Mouse (Mus musculus) olfactory bulb, adult 2 months (tissue): ENCODE results near the gene Actb. TPM values are rescaled to one million over a fixed set of nuclear protein-coding genes. Genes with fewer than 3 reads are reported as not detected.

ENCODE experiments used
- H3K27ac ChIP-seq: fragments of 200-500 bp; 2 replicates; pipeline ENCODE4 v1.5.1; 2012; ENCODE audit warnings: low read depth, low read length; ENCODE audit not compliant: insufficient read depth
- H3K4me1 ChIP-seq: fragments of 200-500 bp; 2 replicates; pipeline ENCODE4 v1.6.1; 2012; ENCODE audit warnings: low read length; ENCODE audit not compliant: control insufficient read depth, insufficient read depth
- H3K4me3 ChIP-seq: fragments of 200-500 bp; 2 replicates; pipeline ENCODE4 v1.5.1; 2012; ENCODE audit warnings: mild to moderate bottlenecking, low read depth, low read length, moderate library complexity; ENCODE audit not compliant: insufficient read depth
- CTCF ChIP-seq: fragments of 200-500 bp; IDR thresholded peaks from 2 replicates; pipeline ENCODE4 v1.5.1; 2012; ENCODE audit warnings: low read depth, mild to moderate bottlenecking, low read length, moderate library complexity; ENCODE audit not compliant: insufficient read depth
- POLR2A ChIP-seq: fragments of 200-500 bp; IDR thresholded peaks from 2 replicates; pipeline ENCODE4 v1.6.1; 2012; ENCODE audit warnings: mild to moderate bottlenecking, low read depth, low read length, moderate library complexity; ENCODE audit not compliant: insufficient read depth
- WGBS: fragments of 180-500 bp; shearing (Covaris S2); methylation state at CpG from one replicate; pipeline ENCODE4 v1.1.7; 2018; 5-methylcytosine and 5-hydroxymethylcytosine counted together
- polyA plus RNA-seq: library from polyadenylated mRNA; stranded (reverse); fragments of >200 nt; gene quantifications from 2 replicates; pipeline ENCODE4 v1.2.4, GENCODE M21; 2012; ENCODE audit warnings: low replicate concordance; ENCODE audit not compliant: missing spikeins, insufficient read depth, insufficient read length

Actb gene
- 1,129 and 2,319 TPM in 2 replicates for polyA plus RNA-seq

GRCm38 (mm10) chr5:142906532-142907047 lies at the start of gene Actb:
Gene Actb, minus strand, starts transcription at chr5:142906754.
- WGBS = under 1% methylated on average over 41 of the region's 41 CpGs
- peaks cover 25% of the 10 kb centered on the region for H3K4me1 ChIP-seq
- TF ChIP-seq CTCF (no peak), POLR2A (peak; percentile 100)
- peak within 1 kb of the TSS; percentile 75 for H3K4me3 ChIP-seq
- H3K27ac ChIP-seq = peak within 1 kb of the TSS; percentile 100

DNA sequence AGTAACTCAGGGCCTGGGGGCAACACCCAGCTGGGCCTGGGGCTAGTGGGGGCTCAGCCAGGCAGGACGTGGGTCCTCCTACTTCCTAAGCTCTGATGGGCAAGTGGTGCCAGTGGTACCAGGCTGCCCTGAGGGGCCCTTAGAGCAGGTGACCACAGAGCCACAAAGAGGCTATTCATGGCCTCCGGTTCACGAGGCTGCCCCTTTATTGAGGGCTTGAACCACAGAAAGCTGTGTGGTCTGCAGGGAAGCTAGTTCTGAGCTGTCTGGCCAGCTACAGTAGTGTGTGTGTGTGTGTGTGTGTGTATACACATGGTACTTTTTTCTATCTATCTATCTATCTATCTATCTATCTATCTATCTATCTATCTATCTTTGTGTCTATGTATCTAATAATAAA lies 47.1 kb upstream of the Actb start:
- H3K27ac ChIP-seq = no peak overlapping the region
- H3K4me1 ChIP-seq = peaks cover 2% of the 10 kb centered on the region; the same call in 1 of the 2 replicates
- no peak overlapping the region for H3K4me3 ChIP-seq
- WGBS = 56% methylated on average over 3 of the region's 3 CpGs
- TF ChIP-seq CTCF (no peak), POLR2A (no peak)

GRCm38 (mm10) chr5:142950405-142950804 lies 43.9 kb upstream of the Actb start:
- no peak overlapping the region for H3K27ac ChIP-seq
- peaks cover under 1% of the 10 kb centered on the region; the same call in 1 of the 2 replicates for H3K4me1 ChIP-seq
- TF ChIP-seq POLR2A (no peak), CTCF (no peak)
- 50% methylated on average over 6 of the region's 6 CpGs for WGBS
- H3K4me3 ChIP-seq = no peak overlapping the region

DNA sequence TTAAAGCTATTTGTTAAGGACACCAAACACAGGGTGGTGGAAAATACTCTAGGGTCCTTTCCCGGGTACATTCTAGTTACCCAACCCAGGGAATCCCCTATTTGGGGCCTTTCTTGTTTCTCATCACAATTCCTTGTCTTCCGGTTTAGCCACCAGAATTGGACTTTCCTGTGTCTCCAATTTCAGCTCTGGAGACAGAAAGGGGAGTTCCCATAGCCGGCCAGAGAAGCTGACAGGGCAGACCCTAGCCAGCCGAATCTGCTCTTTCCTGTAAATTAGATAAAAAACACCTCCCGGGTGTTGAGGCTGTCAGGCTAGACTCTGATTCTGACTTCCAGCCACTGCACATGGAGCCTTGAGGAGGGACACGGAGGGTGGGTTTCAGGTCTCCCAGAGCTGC lies 43.0 kb upstream of the Actb start:
- Histone ChIP-seq H3K4me1 (peaks cover 6% of the 10 kb centered on the region; the same call in 1 of the 2 replicates), H3K27ac (no peak overlapping the region), H3K4me3 (no peak overlapping the region)
- WGBS = 77% methylated on average over 6 of the region's 6 CpGs
- no peak for TF ChIP-seq POLR2A
- TF ChIP-seq CTCF = no peak

- peaks cover 6% of the 10 kb centered on the region; the same call in 1 of the 2 replicates for H3K4me1 ChIP-seq
- TF ChIP-seq POLR2A (no peak), CTCF (no peak)
- 87% methylated on average over 7 of the region's 7 CpGs for WGBS
Observed at GRCm38 (mm10) chr5:142947460-142947859, 40.9 kb upstream of the Actb start.

DNA sequence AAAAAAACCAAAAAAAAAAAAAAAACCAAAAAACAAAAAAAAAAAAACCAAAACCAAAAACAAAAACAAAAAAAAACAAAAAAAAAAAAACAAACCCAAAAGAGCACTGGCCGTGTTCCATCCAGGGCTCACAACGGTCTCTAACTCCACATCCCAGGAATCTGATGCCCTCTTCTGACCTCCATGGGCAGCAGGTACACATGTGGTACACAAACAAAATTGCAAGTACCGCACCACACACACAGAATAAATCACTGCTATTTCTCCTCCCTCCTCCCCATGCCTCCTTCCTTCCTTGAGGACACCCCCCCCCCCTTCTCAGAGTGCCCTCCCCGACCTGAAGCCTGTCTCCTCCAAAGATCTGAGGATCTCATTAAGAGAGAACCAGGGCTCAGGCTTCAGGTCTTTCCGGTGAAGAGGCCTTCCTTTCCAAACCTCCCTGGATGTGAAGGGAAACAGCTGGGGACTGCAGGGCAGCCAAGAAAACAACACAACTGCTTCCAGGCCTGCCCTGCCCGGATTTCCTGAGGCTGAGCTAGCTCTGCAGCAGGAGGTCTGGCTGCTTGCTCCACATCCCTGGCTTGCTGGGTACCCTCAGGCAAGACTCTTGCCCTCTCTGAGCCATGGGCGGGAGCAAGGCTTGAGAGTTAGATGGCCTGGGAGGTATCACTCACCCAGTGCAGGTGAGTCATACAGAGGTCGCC lies 38.6 kb upstream of the Actb start:
- H3K27ac ChIP-seq = no peak overlapping the region
- no peak overlapping the region for H3K4me3 ChIP-seq
- 74% methylated on average over 8 of the region's 8 CpGs for WGBS
- TF ChIP-seq CTCF (no peak), POLR2A (no peak)
- H3K4me1 ChIP-seq = peaks cover 6% of the 10 kb centered on the region; the same call in 1 of the 2 replicates

More at GRCm38 (mm10) chr5:142947460-142947859, 40.9 kb upstream of the Actb start:
- H3K4me3 ChIP-seq = no peak overlapping the region
- no peak overlapping the region for H3K27ac ChIP-seq

DNA sequence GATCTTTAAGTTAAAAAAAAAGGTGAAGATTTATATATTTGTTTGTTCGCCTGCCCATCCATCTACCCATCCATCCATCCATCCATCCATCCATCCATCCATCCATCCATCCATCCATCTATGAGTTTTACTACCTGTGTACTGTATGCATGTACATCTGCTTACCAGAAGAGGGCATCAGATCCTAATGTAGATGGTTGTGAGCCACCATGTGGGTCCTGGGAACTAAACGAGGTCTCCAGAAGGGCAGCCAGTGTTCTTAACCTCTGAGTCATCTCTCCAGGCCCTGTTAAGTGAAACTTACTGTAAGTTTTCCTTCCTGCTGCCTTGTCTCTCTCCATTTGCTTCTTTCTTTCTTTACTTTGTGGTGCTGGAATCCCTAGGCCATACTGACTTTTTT lies 33.8 kb upstream of the Actb start:
- WGBS = 66% methylated on average over 2 of the region's 2 CpGs
- peaks cover 9% of the 10 kb centered on the region for H3K4me1 ChIP-seq
- H3K4me3 ChIP-seq = no peak overlapping the region
- TF ChIP-seq CTCF = no peak
- TF ChIP-seq POLR2A = no peak
- no peak overlapping the region for H3K27ac ChIP-seq

DNA sequence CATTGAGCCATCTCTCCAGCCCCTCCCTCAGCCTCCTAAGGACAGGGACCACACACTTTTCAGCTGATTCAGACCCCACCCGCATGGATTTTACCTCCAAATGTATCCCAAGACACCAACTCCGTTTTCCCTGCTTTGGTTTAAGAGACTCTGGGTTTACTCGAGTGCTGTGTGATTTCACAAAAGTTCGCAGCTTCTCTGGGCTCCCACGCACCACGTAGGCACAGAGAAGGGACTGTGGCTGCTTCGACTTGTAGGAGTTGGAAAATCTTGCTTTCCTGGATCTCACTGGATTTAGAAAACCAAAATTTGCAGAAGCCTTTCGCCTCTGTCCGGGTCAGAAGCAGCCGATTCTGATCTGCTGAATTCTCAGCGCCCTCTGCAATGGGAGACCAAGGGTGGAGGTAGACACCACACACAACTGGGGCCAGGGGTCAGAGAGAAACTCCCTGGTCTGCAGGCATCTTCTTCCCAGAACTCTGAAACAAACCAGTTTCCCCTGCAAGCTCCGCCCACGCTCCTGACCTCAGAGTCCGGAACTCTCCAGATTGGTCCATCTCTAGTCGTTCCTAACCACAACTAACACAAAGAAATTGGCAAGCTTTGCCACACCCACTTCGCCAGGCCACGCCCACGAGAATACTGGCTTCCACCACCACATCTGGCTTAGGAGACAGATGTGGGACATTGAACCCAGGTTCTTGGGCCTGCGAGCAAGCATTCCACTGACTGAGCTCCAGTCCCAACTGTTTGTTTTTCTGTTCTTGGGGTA lies 31.6 kb upstream of the Actb start:
- Histone ChIP-seq H3K4me3 (no peak overlapping the region), H3K27ac (no peak overlapping the region), H3K4me1 (peaks cover 4% of the 10 kb centered on the region)
- WGBS = 43% methylated on average over 19 of the region's 19 CpGs
- no peak for TF ChIP-seq POLR2A
- TF ChIP-seq CTCF = no peak

DNA sequence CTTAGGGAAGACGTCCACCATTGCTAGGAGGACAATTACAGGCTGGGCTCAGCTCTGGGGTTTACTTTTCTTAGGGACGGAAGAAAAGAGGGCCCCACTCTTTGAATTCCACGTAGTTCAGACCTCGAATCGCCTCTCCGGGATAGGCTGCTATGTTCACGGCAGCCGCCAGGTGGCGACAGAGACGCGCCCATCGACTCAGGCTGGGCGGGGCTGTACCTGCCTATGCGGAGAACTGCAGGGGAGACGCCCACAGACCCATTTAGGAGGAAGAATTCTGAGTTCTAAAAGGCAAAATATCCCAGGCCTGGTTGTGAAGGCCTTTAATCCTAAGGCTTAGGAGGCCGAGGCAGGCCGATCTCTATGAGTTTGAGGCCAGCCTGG lies 29.8 kb upstream of the Actb start:
- Histone ChIP-seq H3K27ac (no peak overlapping the region), H3K4me1 (peaks cover 4% of the 10 kb centered on the region), H3K4me3 (no peak overlapping the region; the same call in 1 of the 2 replicates)
- WGBS = 6% methylated on average over 17 of the region's 17 CpGs
- TF ChIP-seq POLR2A (no peak), CTCF (peak; percentile 99)
